Mouse (Mus musculus) thymus, adult 2 months (tissue): ENCODE results near the gene Gm49337.

ENCODE experiments used
- CTCF ChIP-seq: fragments of 200-500 bp; IDR thresholded peaks from 2 replicates; pipeline ENCODE4 v1.5.1; 2012; ENCODE audit warnings: mild to moderate bottlenecking, control low read depth, low read length, moderate library complexity, borderline replicate concordance; ENCODE audit not compliant: control insufficient read depth, poor library complexity, insufficient read depth; ENCODE audit errors: extremely low read depth
- POLR2A ChIP-seq: fragments of 200-500 bp; IDR thresholded peaks from 2 replicates; pipeline ENCODE4 v1.6.1; 2012; ENCODE audit warnings: mild to moderate bottlenecking, low read length, control low read depth, moderate library complexity; ENCODE audit not compliant: control insufficient read depth, poor library complexity, insufficient read depth; ENCODE audit errors: extremely low read depth

DNA sequence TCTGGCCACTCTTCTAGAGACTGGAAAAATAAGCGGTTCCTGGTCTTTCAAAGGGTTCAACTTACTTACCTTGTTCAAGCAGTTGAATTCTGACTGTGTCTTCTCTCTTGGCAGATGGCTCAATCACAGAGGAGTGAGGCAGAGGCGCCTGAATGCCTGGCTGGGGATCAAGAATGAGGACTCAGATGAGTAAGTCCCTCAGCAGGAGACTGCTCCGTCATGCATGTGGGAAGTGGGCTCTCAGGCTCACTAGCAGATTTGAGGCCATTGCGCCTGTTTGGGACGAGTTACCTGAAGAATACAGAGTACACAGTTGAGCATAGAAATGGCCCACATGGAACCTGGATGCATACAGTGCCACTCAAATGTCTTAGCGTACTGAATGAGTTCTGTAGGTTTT is 118.4 kb downstream of the Gm49337 start:
- TF ChIP-seq CTCF, result no peak
- no peak for TF ChIP-seq POLR2A
